Mouse (Mus musculus): ENCODE results near the gene Carnmt1. TPM values are rescaled to one million over a fixed set of nuclear protein-coding genes. Genes with fewer than 3 reads are reported as not detected.

Gene Carnmt1
- polyA plus RNA-seq, 1 experiment from 2014 or later: 31.0 TPM

- Histone ChIP-seq H3K4me3 (ENCODE audit: low read depth, low read length) (no peak overlapping the region), H3K9me3 (ENCODE audit: control insufficient read depth, low read depth, low read length) (no peaks in the 10 kb centered on the region), H3K4me1 (ENCODE audit: control insufficient read depth, insufficient read depth, low read length) (no peaks in the 10 kb centered on the region), H3K27ac (ENCODE audit: low read length) (no peak overlapping the region), H3K4me2 (replicated peaks; ENCODE audit: low read depth, low read length) (no peak overlapping the region), H3K27me3 (ENCODE audit: control insufficient read depth, insufficient read depth, low read length) (no peaks in the 10 kb centered on the region), H3K9ac (replicated peaks; ENCODE audit: low read depth, low read length) (no peak overlapping the region), H3K36me3 (ENCODE audit: control insufficient read depth, insufficient read depth, low read length) (no peaks in the 10 kb centered on the region)
- 89% methylated on average over 4 of the region's 4 CpGs for WGBS
- ATAC-seq (ENCODE audit: insufficient number of reproducible peaks, insufficient read depth, low FRiP score, low read depth): no peak
Observed at GRCm38 (mm10) chr19:18735901-18736300, 65.3 kb downstream of the Carnmt1 start.

DNA sequence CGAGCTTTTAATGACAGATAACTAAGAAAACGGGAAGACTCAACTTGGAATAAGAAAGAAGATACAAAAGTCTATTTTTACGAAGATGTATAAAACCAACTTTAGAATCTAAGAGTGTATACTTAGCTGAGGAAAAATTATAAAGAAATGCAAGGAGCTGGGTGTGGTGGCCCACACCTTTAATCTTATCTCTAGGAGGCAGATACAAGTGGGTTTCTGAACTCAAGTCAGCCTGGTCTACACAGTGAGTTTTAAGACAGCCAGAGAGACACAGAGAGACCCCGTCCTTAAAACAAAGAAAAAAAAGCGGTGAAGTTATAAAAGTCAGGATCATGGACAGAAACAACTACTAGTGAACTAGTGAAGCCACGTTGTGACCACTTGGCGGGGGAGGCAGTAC lies 68.6 kb downstream of the Carnmt1 start:
- H3K4me3 ChIP-seq (ENCODE audit: low read depth, low read length): no peak overlapping the region

DNA sequence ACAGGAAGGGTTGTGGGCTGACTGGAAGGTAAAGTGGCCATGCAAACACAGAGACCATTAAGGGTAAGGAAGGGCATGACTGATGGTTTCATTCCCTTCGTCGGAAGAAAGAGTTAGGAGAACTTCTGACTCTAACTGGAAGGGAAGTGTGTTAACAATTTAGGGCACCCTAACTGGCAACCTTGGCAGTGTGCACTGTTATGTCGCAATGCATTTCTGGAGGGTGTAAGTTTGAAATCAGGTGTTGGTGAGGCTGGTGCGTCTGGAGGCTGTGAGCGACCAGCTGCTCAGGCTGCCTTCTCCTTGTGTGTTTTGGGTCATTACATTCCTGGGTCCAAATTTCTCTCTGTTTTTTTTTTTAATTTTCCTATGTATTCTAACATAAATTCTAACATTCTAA lies 73.4 kb downstream of the Carnmt1 start:
- no peak overlapping the region for H3K4me3 ChIP-seq (ENCODE audit: low read depth, low read length)
- H3K9me3 ChIP-seq (ENCODE audit: control insufficient read depth, low read depth, low read length): no peaks in the 10 kb centered on the region
- no peak overlapping the region for H3K4me2 ChIP-seq (replicated peaks; ENCODE audit: low read depth, low read length)
- no peak for ATAC-seq (ENCODE audit: insufficient number of reproducible peaks, insufficient read depth, low FRiP score, low read depth)
- no peaks in the 10 kb centered on the region for H3K4me1 ChIP-seq (ENCODE audit: control insufficient read depth, insufficient read depth, low read length)
- no peaks in the 10 kb centered on the region for H3K27me3 ChIP-seq (ENCODE audit: control insufficient read depth, insufficient read depth, low read length)
- no peak overlapping the region for H3K27ac ChIP-seq (ENCODE audit: low read length)
- H3K36me3 ChIP-seq (ENCODE audit: control insufficient read depth, insufficient read depth, low read length): no peaks in the 10 kb centered on the region
- 71% methylated on average over 5 of the region's 5 CpGs for whole genome bisulfite sequencing
- no peak overlapping the region for H3K9ac ChIP-seq (replicated peaks; ENCODE audit: low read depth, low read length)

More for the DNA sequence above, 68.6 kb downstream of the Carnmt1 start:
- H3K4me1 ChIP-seq (ENCODE audit: control insufficient read depth, insufficient read depth, low read length): no peaks in the 10 kb centered on the region
- H3K9ac ChIP-seq (replicated peaks; ENCODE audit: low read depth, low read length): no peak overlapping the region
- no peaks in the 10 kb centered on the region for H3K9me3 ChIP-seq (ENCODE audit: control insufficient read depth, low read depth, low read length)
- H3K4me2 ChIP-seq (replicated peaks; ENCODE audit: low read depth, low read length): no peak overlapping the region
- ATAC-seq (ENCODE audit: insufficient number of reproducible peaks, insufficient read depth, low FRiP score, low read depth): no peak
- WGBS: 81% methylated on average over 7 of the region's 7 CpGs
- H3K27me3 ChIP-seq (ENCODE audit: control insufficient read depth, insufficient read depth, low read length): no peaks in the 10 kb centered on the region
- H3K36me3 ChIP-seq (ENCODE audit: control insufficient read depth, insufficient read depth, low read length): no peaks in the 10 kb centered on the region
- no peak overlapping the region for H3K27ac ChIP-seq (ENCODE audit: low read length)

- Histone ChIP-seq H3K27ac (ENCODE audit: low read length) (no peak overlapping the region), H3K36me3 (ENCODE audit: control insufficient read depth, insufficient read depth, low read length) (no peaks in the 10 kb centered on the region), H3K4me2 (replicated peaks; ENCODE audit: low read depth, low read length) (no peak overlapping the region), H3K9me3 (ENCODE audit: control insufficient read depth, low read depth, low read length) (no peaks in the 10 kb centered on the region), H3K4me3 (ENCODE audit: low read depth, low read length) (no peak overlapping the region), H3K27me3 (ENCODE audit: control insufficient read depth, insufficient read depth, low read length) (no peaks in the 10 kb centered on the region), H3K9ac (replicated peaks; ENCODE audit: low read depth, low read length) (no peak overlapping the region), H3K4me1 (ENCODE audit: control insufficient read depth, insufficient read depth, low read length) (no peaks in the 10 kb centered on the region)
- no peak for ATAC-seq (ENCODE audit: insufficient number of reproducible peaks, insufficient read depth, low FRiP score, low read depth)
- 82% methylated on average over 5 of the region's 5 CpGs for WGBS
Observed at GRCm38 (mm10) chr19:18746576-18747340, 76.2 kb downstream of the Carnmt1 start.

- H3K4me1 ChIP-seq (ENCODE audit: control insufficient read depth, insufficient read depth, low read length): no peaks in the 10 kb centered on the region
- H3K9me3 ChIP-seq (ENCODE audit: control insufficient read depth, low read depth, low read length): no peaks in the 10 kb centered on the region
- H3K4me3 ChIP-seq (ENCODE audit: low read depth, low read length): no peak overlapping the region
- no peaks in the 10 kb centered on the region for H3K27me3 ChIP-seq (ENCODE audit: control insufficient read depth, insufficient read depth, low read length)
- H3K9ac ChIP-seq (replicated peaks; ENCODE audit: low read depth, low read length): no peak overlapping the region
- H3K36me3 ChIP-seq (ENCODE audit: control insufficient read depth, insufficient read depth, low read length): no peaks in the 10 kb centered on the region
- WGBS: 84% methylated on average over 4 of the region's 4 CpGs
- no peak overlapping the region for H3K4me2 ChIP-seq (replicated peaks; ENCODE audit: low read depth, low read length)
- no peak for ATAC-seq (ENCODE audit: insufficient number of reproducible peaks, insufficient read depth, low FRiP score, low read depth)
- no peak overlapping the region for H3K27ac ChIP-seq (ENCODE audit: low read length)
Observed at GRCm38 (mm10) chr19:18747379-18747778, 76.8 kb downstream of the Carnmt1 start.

DNA sequence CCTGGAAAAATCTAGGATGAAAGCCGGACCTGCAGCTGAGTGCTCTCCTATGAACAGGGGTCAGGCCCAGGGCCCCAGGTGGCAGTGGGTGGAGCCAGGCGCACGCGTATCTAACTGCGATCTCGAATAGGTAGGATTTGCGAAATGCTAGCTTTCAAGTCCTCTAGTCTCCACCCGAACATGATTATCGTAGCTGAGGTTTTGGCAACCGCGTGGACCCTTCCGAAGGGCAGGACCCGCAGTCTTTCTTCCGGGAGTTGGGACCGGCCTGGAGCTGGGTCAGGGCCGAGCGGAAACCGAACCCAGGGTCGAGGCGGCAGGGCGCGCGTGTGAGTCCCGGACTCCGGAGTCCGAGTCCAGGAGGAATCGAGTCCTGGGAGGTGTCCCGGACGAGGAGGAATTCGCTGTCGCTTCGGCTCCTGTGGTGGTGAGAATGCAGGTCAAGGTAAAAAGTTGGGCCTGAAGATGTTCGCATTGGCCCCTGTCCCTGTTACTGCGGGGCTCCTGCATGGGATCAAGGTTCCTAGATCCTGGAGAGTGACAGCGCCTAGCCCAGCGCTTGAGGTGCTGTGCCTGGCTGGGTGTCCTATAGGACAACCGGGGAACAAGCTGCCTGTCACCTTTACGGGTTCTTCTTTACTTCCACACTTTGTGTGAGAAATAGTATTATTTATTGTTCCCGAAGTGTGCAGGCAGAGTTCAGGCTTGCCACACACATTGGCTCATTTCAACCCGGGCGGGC lies 79.2 kb downstream of the Carnmt1 start, which contains the start of gene Trpm6:
Gene Trpm6 (plus strand): TSS at position 386 of the 742 bp plus-strand sequence.
- Histone ChIP-seq H3K27me3 (ENCODE audit: control insufficient read depth, insufficient read depth, low read length) (no peaks in the 10 kb centered on the region), H3K9me3 (ENCODE audit: control insufficient read depth, low read depth, low read length) (no peaks in the 10 kb centered on the region), H3K4me3 (ENCODE audit: low read depth, low read length) (peak within 1 kb of the TSS; percentile 36), H3K9ac (replicated peaks; ENCODE audit: low read depth, low read length) (peak within 1 kb of the TSS; percentile 18; the same call in 1 of the 2 replicates), H3K36me3 (ENCODE audit: control insufficient read depth, insufficient read depth, low read length) (no peaks in the 10 kb centered on the region), H3K4me1 (ENCODE audit: control insufficient read depth, insufficient read depth, low read length) (no peaks in the 10 kb centered on the region), H3K27ac (ENCODE audit: low read length) (no peak within 1 kb of the TSS), H3K4me2 (replicated peaks; ENCODE audit: low read depth, low read length) (peak within 1 kb of the TSS; percentile 55)
- ATAC-seq (ENCODE audit: insufficient number of reproducible peaks, insufficient read depth, low FRiP score, low read depth): no peak
- 6% methylated on average over 41 of the region's 41 CpGs for WGBS

Other genes starting within 250 kb of the Carnmt1 start
- gene Ostf1, start 38.9 kb upstream of the Carnmt1 start, polyA plus RNA-seq (2014; fragmentation: Nextera tagmentation; extraction: Ambion mirVana): 70.4 and 71.3 TPM in 2 replicates
- gene Nmrk1, start 38.8 kb upstream of the Carnmt1 start, polyA plus RNA-seq (2014; fragmentation: Nextera tagmentation; extraction: Ambion mirVana): 13.9 and 14.8 TPM in 2 replicates
- gene D030056L22Rik, start 42.4 kb downstream of the Carnmt1 start, polyA plus RNA-seq (2014; fragmentation: Nextera tagmentation; extraction: Ambion mirVana): 30.9 and 31.1 TPM in 2 replicates
- 0.23 and 0.27 TPM in 2 replicates for gene Trpm6, start 79.2 kb downstream of the Carnmt1 start, polyA plus RNA-seq (2014; fragmentation: Nextera tagmentation; extraction: Ambion mirVana)

Measured in stomach, embryonic 14.5 days (tissue).